Mouse (Mus musculus): ENCODE data around the gene Chst2. TPM values are rescaled to one million over a fixed set of nuclear protein-coding genes. Genes with fewer than 3 reads are reported as not detected.
A peak's percentile ranks its signal among the peaks of the same experiment; 100 is the strongest.

Chst2 gene
- 34.5 and 41.6 TPM in 2 replicates for polyA plus RNA-seq (2012; rRNA removed)

GRCm38 (mm10) chr9:95406571-95407561 is at the start of gene Chst2:
Gene Chst2, minus strand, starts transcription at chr9:95406722.
- DNase-seq (ENCODE audit: extremely low spot score in 1 of 2, low spot score in 1 of 2) = peak; percentile 72 to 89

GRCm38 (mm10) chr9:95451931-95452330 is 45.4 kb upstream of the Chst2 start:
- peak in 1 of 2 experiments; percentile 17 for DNase-seq (ENCODE audit: extremely low spot score in 1 of 2, low spot score in 1 of 2)

GRCm38 (mm10) chr9:95450586-95450985 is 44.1 kb upstream of the Chst2 start:
- DNase-seq (ENCODE audit: extremely low spot score in 1 of 2, low spot score in 1 of 2) = no peak

GRCm38 (mm10) chr9:95442321-95442731 is 35.8 kb upstream of the Chst2 start:
- peak in 1 of 2 experiments; percentile 44 for DNase-seq (ENCODE audit: extremely low spot score in 1 of 2, low spot score in 1 of 2)

- DNase-seq (ENCODE audit: extremely low spot score in 1 of 2, low spot score in 1 of 2) = no peak
These were observed 31.4 kb upstream of the Chst2 start for GRCm38 (mm10) chr9:95437883-95438282.

- DNase-seq (ENCODE audit: extremely low spot score in 1 of 2, low spot score in 1 of 2) = no peak
These were observed 29.7 kb upstream of the Chst2 start for GRCm38 (mm10) chr9:95436294-95436613.

GRCm38 (mm10) chr9:95435506-95436293 is 29.2 kb upstream of the Chst2 start:
- DNase-seq (ENCODE audit: extremely low spot score in 1 of 2, low spot score in 1 of 2) = no peak

- no peak for DNase-seq (ENCODE audit: extremely low spot score in 1 of 2, low spot score in 1 of 2)
These were observed 21.8 kb upstream of the Chst2 start for GRCm38 (mm10) chr9:95428277-95428676.

GRCm38 (mm10) chr9:95413911-95414310 is 7.4 kb upstream of the Chst2 start:
- no peak for DNase-seq (ENCODE audit: extremely low spot score in 1 of 2, low spot score in 1 of 2)

- DNase-seq (ENCODE audit: extremely low spot score in 1 of 2, low spot score in 1 of 2) = no peak
These were observed 5.5 kb upstream of the Chst2 start for GRCm38 (mm10) chr9:95412047-95412446.

GRCm38 (mm10) chr9:95407586-95408220 is 1.2 kb upstream of the Chst2 start:
- DNase-seq (ENCODE audit: extremely low spot score in 1 of 2, low spot score in 1 of 2) = no peak

GRCm38 (mm10) chr9:95405946-95406570 is 464 bp downstream of the Chst2 start:
- DNase-seq (ENCODE audit: extremely low spot score in 1 of 2, low spot score in 1 of 2) = no peak

GRCm38 (mm10) chr9:95405511-95405945 is 994 bp downstream of the Chst2 start:
- DNase-seq (ENCODE audit: extremely low spot score in 1 of 2, low spot score in 1 of 2) = peak; percentile 79 to 88

GRCm38 (mm10) chr9:95404811-95405465 is 1.6 kb downstream of the Chst2 start:
- peak in 1 of 2 experiments; percentile 10 for DNase-seq (ENCODE audit: extremely low spot score in 1 of 2, low spot score in 1 of 2)

- no peak for DNase-seq (ENCODE audit: extremely low spot score in 1 of 2, low spot score in 1 of 2)
These were observed 4.8 kb downstream of the Chst2 start for GRCm38 (mm10) chr9:95401686-95402085.

- no peak for DNase-seq (ENCODE audit: extremely low spot score in 1 of 2, low spot score in 1 of 2)
These were observed 14.5 kb downstream of the Chst2 start for GRCm38 (mm10) chr9:95392011-95392410.

GRCm38 (mm10) chr9:95389956-95390355 is 16.6 kb downstream of the Chst2 start:
- no peak for DNase-seq (ENCODE audit: extremely low spot score in 1 of 2, low spot score in 1 of 2)

- DNase-seq (ENCODE audit: extremely low spot score in 1 of 2, low spot score in 1 of 2) = no peak
These were observed 18.6 kb downstream of the Chst2 start for GRCm38 (mm10) chr9:95387881-95388380.

GRCm38 (mm10) chr9:95375966-95376365 is 30.6 kb downstream of the Chst2 start:
- DNase-seq (ENCODE audit: extremely low spot score in 1 of 2, low spot score in 1 of 2) = no peak

- DNase-seq (ENCODE audit: extremely low spot score in 1 of 2, low spot score in 1 of 2) = no peak
These were observed 31.2 kb downstream of the Chst2 start for GRCm38 (mm10) chr9:95375336-95375735.

Data from frontal cortex, adult 2 months (tissue).